Mouse (Mus musculus) liver, adult 10 weeks (tissue): ENCODE data around the gene Homez. TPM values are rescaled to one million over a fixed set of nuclear protein-coding genes. Genes with fewer than 3 reads are reported as not detected.

Source experiments
- polyA plus RNA-seq: library from polyadenylated mRNA; stranded (reverse); fragments of 350-450 nt; fragmentation: Illumina TruSeq; extraction: RNeasy Lipid Tissue Mini Kit (QIAGEN cat#74804); gene quantifications from one replicate; pipeline ENCODE4 v1.2.3, GENCODE M21; 2014; ENCODE audit warnings: low read depth, low replicate concordance

Homez gene
- 3.0 TPM for polyA plus RNA-seq

GRCm38 (mm10) chr14:54870861-54871260 is at the start of gene Homez:
Gene Homez (minus strand): TSS chr14:54870961.

GRCm38 (mm10) chr14:54912886-54913285 is 42.1 kb upstream of the Homez start, which contains the start of gene Slc22a17:
Gene Slc22a17 (minus strand): TSS chr14:54913132.

GRCm38 (mm10) chr14:54892200-54892599 is 21.4 kb upstream of the Homez start, which contains the start of gene Pabpn1:
Gene Pabpn1 (plus strand): TSS chr14:54892500.

GRCm38 (mm10) chr14:54883154-54884021 is 12.6 kb upstream of the Homez start, which contains the start of the genes Bcl2l2 and Gm20521:
Gene Bcl2l2 (plus strand): TSS chr14:54883377.
Gene Gm20521 (plus strand): TSS chr14:54883441.

DNA sequence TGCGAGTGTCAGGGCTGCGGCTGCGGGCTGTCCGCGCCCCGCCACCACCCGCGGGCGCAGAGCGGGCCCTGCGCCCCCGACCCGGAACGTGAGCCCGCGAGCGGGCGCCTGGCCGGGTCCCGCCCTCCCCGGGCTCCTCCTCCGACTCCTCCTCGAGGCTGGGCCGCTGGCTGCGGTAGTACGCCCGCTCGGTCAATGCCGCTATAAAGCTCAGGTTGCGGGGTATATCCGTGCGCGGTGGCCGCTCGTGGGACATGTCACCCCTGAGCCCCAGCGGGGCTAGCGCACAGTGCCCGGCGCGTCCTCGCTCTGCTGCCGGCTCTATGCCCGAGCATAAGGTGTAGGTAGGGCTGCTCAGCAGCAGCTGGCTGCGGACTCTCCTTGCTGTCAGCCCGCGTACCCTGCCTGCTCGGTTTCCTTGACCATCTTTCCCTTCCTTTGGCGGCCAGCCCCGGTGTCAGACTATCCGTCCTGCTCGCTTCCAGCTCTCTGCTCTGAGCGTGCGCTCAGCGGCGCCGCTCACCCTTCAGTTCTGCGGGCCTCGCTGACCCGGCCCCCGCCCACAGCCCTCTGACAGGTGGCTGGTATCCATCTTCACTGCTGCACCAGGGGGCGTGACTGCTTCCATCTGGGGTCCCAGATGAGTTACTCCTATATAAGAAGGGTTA is 6.4 kb upstream of the Homez start, which contains the start of gene Ppp1r3e:
TSS of gene Ppp1r3e (minus strand) at position 503 of the 668 bp plus-strand sequence.

GRCm38 (mm10) chr14:54813991-54814390 is 56.8 kb downstream of the Homez start, which contains the start of gene Rnf212b:
Gene Rnf212b (plus strand): TSS chr14:54814141.

Other genes starting within 250 kb of the Homez start
- not detected for gene Psmb11, start 249.5 kb downstream of the Homez start, polyA plus RNA-seq
- not detected for gene Gm17606, start 230.0 kb downstream of the Homez start, polyA plus RNA-seq
- not detected for gene Cdh24, start 229.6 kb downstream of the Homez start, polyA plus RNA-seq
- gene 1700123O20Rik, start 184.7 kb downstream of the Homez start, polyA plus RNA-seq: 13.9 TPM
- gene Acin1, start 184.0 kb downstream of the Homez start, polyA plus RNA-seq: 40.7 TPM
- not detected for gene Gm29776, start 172.1 kb downstream of the Homez start, polyA plus RNA-seq
- not detected for gene Cebpe, start 158.8 kb downstream of the Homez start, polyA plus RNA-seq
- 0.82 TPM for gene Slc7a8, start 89.0 kb downstream of the Homez start, polyA plus RNA-seq
- not detected for gene Rnf212b, start 56.8 kb downstream of the Homez start, polyA plus RNA-seq
- gene Ppp1r3e, start 6.6 kb upstream of the Homez start, polyA plus RNA-seq: 4.6 TPM
- 7.7 TPM for gene Bcl2l2, start 12.4 kb upstream of the Homez start, polyA plus RNA-seq
- not detected for gene Gm20521, start 12.5 kb upstream of the Homez start, polyA plus RNA-seq
- 42.0 TPM for gene Pabpn1, start 21.5 kb upstream of the Homez start, polyA plus RNA-seq
- gene Slc22a17, start 42.2 kb upstream of the Homez start, polyA plus RNA-seq: not detected
- not detected for gene Efs, start 55.2 kb upstream of the Homez start, polyA plus RNA-seq
- gene Il25, start 61.7 kb upstream of the Homez start, polyA plus RNA-seq: not detected
- not detected for gene Cmtm5, start 65.3 kb upstream of the Homez start, polyA plus RNA-seq
- not detected for gene Myh6, start 96.0 kb upstream of the Homez start, polyA plus RNA-seq
- gene Gm17428, start 106.0 kb upstream of the Homez start, polyA plus RNA-seq: not detected
- not detected for gene Myh7, start 123.7 kb upstream of the Homez start, polyA plus RNA-seq
- 6.7 TPM for gene Ngdn, start 144.5 kb upstream of the Homez start, polyA plus RNA-seq
- gene Zfhx2, start 221.4 kb upstream of the Homez start, polyA plus RNA-seq: 0.48 TPM
- gene Thtpa, start 223.8 kb upstream of the Homez start, polyA plus RNA-seq: 10.6 TPM
- gene Ap1g2, start 235.6 kb upstream of the Homez start, polyA plus RNA-seq: 2.4 TPM
- gene Jph4, start 246.0 kb upstream of the Homez start, polyA plus RNA-seq: not detected